Mouse (Mus musculus): ENCODE data around the gene Alox12b. TPM values are rescaled to one million over a fixed set of nuclear protein-coding genes. Genes with fewer than 3 reads are reported as not detected.

Gene Alox12b
- polyA plus RNA-seq, 1 experiment: 2.0 TPM

Other genes starting within 250 kb of the Alox12b start
- 0.48 and 0.82 TPM in 2 replicates for gene Odf4, start 229.9 kb upstream of the Alox12b start, polyA plus RNA-seq (2012; rRNA removed)
- 17.6 and 23.9 TPM in 2 replicates for gene Arhgef15, start 199.5 kb upstream of the Alox12b start, polyA plus RNA-seq (2012; rRNA removed)
- 15.3 and 15.5 TPM in 2 replicates for gene Slc25a35, start 188.9 kb upstream of the Alox12b start, polyA plus RNA-seq (2012; rRNA removed)
- gene Rangrf, start 181.8 kb upstream of the Alox12b start, polyA plus RNA-seq (2012; rRNA removed): 26.1 and 26.2 TPM in 2 replicates
- 19.0 and 19.8 TPM in 2 replicates for gene Pfas, start 148.5 kb upstream of the Alox12b start, polyA plus RNA-seq (2012; rRNA removed)
- gene Ctc1, start 141.1 kb upstream of the Alox12b start, polyA plus RNA-seq (2012; rRNA removed): 48.7 and 49.2 TPM in 2 replicates
- gene Aurkb, start 111.3 kb upstream of the Alox12b start, polyA plus RNA-seq (2012; rRNA removed): 0.96 and 1.1 TPM in 2 replicates
- 28.6 and 32.0 TPM in 2 replicates for gene Borcs6, start 97.3 kb upstream of the Alox12b start, polyA plus RNA-seq (2012; rRNA removed)
- gene Tmem107, start 86.2 kb upstream of the Alox12b start, polyA plus RNA-seq (2012; rRNA removed): 22.0 and 23.5 TPM in 2 replicates
- 1,200 and 1,339 TPM in 2 replicates for gene Vamp2, start 68.5 kb upstream of the Alox12b start, polyA plus RNA-seq (2012; rRNA removed)
- 42.7 and 55.8 TPM in 2 replicates for gene Per1, start 61.8 kb upstream of the Alox12b start, polyA plus RNA-seq (2012; rRNA removed)
- gene Hes7, start 36.6 kb upstream of the Alox12b start, polyA plus RNA-seq (2012; rRNA removed): 0.78 and 0.86 TPM in 2 replicates
- gene 9130213A22Rik, start 34.4 kb upstream of the Alox12b start, polyA plus RNA-seq (2012; rRNA removed): 1.8 and 1.9 TPM in 2 replicates
- 5.1 and 8.0 TPM in 2 replicates for gene Aloxe3, start 31.1 kb upstream of the Alox12b start, polyA plus RNA-seq (2012; rRNA removed)
- gene Alox8, start 40.9 kb downstream of the Alox12b start, polyA plus RNA-seq (2012; rRNA removed): 1.6 and 1.8 TPM in 2 replicates
- gene Gucy2e, start 80.0 kb downstream of the Alox12b start, polyA plus RNA-seq (2012; rRNA removed): 0.92 and 1.00 TPM in 2 replicates
- 27.8 and 31.3 TPM in 2 replicates for gene Cntrob, start 166.8 kb downstream of the Alox12b start, polyA plus RNA-seq (2012; rRNA removed)
- gene Trappc1, start 167.0 kb downstream of the Alox12b start, polyA plus RNA-seq (2012; rRNA removed): 73.4 and 85.0 TPM in 2 replicates
- 105 and 109 TPM in 2 replicates for gene Kcnab3, start 169.3 kb downstream of the Alox12b start, polyA plus RNA-seq (2012; rRNA removed)
- 130 and 138 TPM in 2 replicates for gene Rnf227, start 183.5 kb downstream of the Alox12b start, polyA plus RNA-seq (2012; rRNA removed)
- gene Chd3, start 212.4 kb downstream of the Alox12b start, polyA plus RNA-seq (2012; rRNA removed): 374 and 399 TPM in 2 replicates
- 179 and 182 TPM in 2 replicates for gene Naa38, start 238.5 kb downstream of the Alox12b start, polyA plus RNA-seq (2012; rRNA removed)
- gene Cyb5d1, start 238.6 kb downstream of the Alox12b start, polyA plus RNA-seq (2012; rRNA removed): 34.2 and 35.7 TPM in 2 replicates
- 4.1 and 4.6 TPM in 2 replicates for gene Tmem88, start 241.2 kb downstream of the Alox12b start, polyA plus RNA-seq (2012; rRNA removed)

Measured in frontal cortex, adult 2 months (tissue).